Mouse (Mus musculus) C2C12 (cell line): ENCODE measurements around the gene C2cd4c. TPM values are rescaled to one million over a fixed set of nuclear protein-coding genes. Genes with fewer than 3 reads are reported as not detected.

Experiments used
- H3K27me3 ChIP-seq: one replicate; pipeline ENCODE4 v1.6.1; 2011; ENCODE audit not compliant: control insufficient read depth, insufficient read depth, insufficient read length
- H3K36me3 ChIP-seq: one replicate; pipeline ENCODE4 v1.6.1; 2011; ENCODE audit not compliant: control insufficient read depth, insufficient read depth
- H3K4me3 ChIP-seq: one replicate; pipeline ENCODE4 v1.5.1; 2011; ENCODE audit warnings: mild to moderate bottlenecking, control low read depth; ENCODE audit not compliant: poor library complexity, insufficient read depth, severe bottlenecking
- H3K79me2 ChIP-seq: one replicate; pipeline ENCODE4 v1.6.1; 2011; ENCODE audit not compliant: control insufficient read depth, insufficient read depth
- H3K79me3 ChIP-seq: one replicate; pipeline ENCODE4 v1.6.1; 2011; ENCODE audit warnings: low read depth, control low read depth
- H3ac ChIP-seq: one replicate; pipeline ENCODE3; 2011; ENCODE audit warnings: low read depth; ENCODE audit not compliant: control insufficient read depth, insufficient read length
- CEBPB ChIP-seq: IDR thresholded peaks from one replicate; pipeline ENCODE4 v1.6.1; 2011; ENCODE audit warnings: low read depth, mild to moderate bottlenecking, control low read depth, moderate library complexity
- CTCF ChIP-seq: IDR thresholded peaks from one replicate; pipeline ENCODE4 v1.5.1; 2011; ENCODE audit not compliant: control insufficient read depth, insufficient read depth, insufficient read length
- FOSL1 ChIP-seq: IDR thresholded peaks from one replicate; pipeline ENCODE4 v1.8.0; 2011; ENCODE audit warnings: mild to moderate bottlenecking, low read length; ENCODE audit not compliant: poor library complexity, insufficient read depth, severe bottlenecking
- MAX ChIP-seq: IDR thresholded peaks from one replicate; pipeline ENCODE4 v1.6.1; 2011; ENCODE audit warnings: mild to moderate bottlenecking, control low read depth
- MYOD1 ChIP-seq: IDR thresholded peaks from one replicate; pipeline ENCODE4 v1.6.1; 2011; ENCODE audit warnings: low read depth; ENCODE audit not compliant: control insufficient read depth, insufficient read length
- MYOG ChIP-seq: IDR thresholded peaks from one replicate; pipeline ENCODE4 v1.6.1; 2011; ENCODE audit not compliant: control insufficient read depth, insufficient read length; ENCODE audit errors: extremely low read depth
- USF1 ChIP-seq: IDR thresholded peaks from one replicate; pipeline ENCODE4 v1.6.1; 2011; ENCODE audit warnings: low read depth, mild to moderate bottlenecking, control low read depth, moderate library complexity
- polyA plus RNA-seq: library from polyadenylated mRNA; unstranded; fragments of >200 nt; fragmentation: generic; extraction: Trizol; gene quantifications from one replicate; pipeline ENCODE4 v1.2.1, GENCODE M21; 2012; ENCODE audit warnings: missing spikeins

Gene C2cd4c
- polyA plus RNA-seq, 1 experiment = 0.07 TPM

- TF ChIP-seq USF1 = no peak
- TF ChIP-seq MYOG = no peak
- Histone ChIP-seq H3ac (no peak overlapping the region), H3K27me3 (peaks cover 56% of the 10 kb centered on the region), H3K79me3 (no peaks in the 10 kb centered on the region), H3K4me3 (no peak overlapping the region), H3K36me3 (no peaks in the 10 kb centered on the region), H3K79me2 (no peaks in the 10 kb centered on the region)
Measured at GRCm38 (mm10) chr10:79609276-79609675, 4.5 kb downstream of the C2cd4c start.

GRCm38 (mm10) chr10:79607892-79608291 lies 5.9 kb downstream of the C2cd4c start:
- TF ChIP-seq CEBPB (no peak), MAX (no peak), MYOD1 (no peak), MYOG (no peak), FOSL1 (no peak), USF1 (no peak), CTCF (no peak)
- H3ac ChIP-seq = no peak overlapping the region
- H3K36me3 ChIP-seq = no peaks in the 10 kb centered on the region
- H3K27me3 ChIP-seq = peaks cover 46% of the 10 kb centered on the region
- no peaks in the 10 kb centered on the region for H3K79me3 ChIP-seq
- no peak overlapping the region for H3K4me3 ChIP-seq
- H3K79me2 ChIP-seq = no peaks in the 10 kb centered on the region

- H3ac ChIP-seq = no peak overlapping the region
- peaks cover 34% of the 10 kb centered on the region for H3K27me3 ChIP-seq
- TF ChIP-seq CTCF (no peak), FOSL1 (no peak), MAX (no peak), MYOG (no peak), CEBPB (no peak), USF1 (no peak), MYOD1 (no peak)
- no peak overlapping the region for H3K4me3 ChIP-seq
- no peaks in the 10 kb centered on the region for H3K79me3 ChIP-seq
- no peaks in the 10 kb centered on the region for H3K79me2 ChIP-seq
- H3K36me3 ChIP-seq = no peaks in the 10 kb centered on the region
Measured at GRCm38 (mm10) chr10:79606537-79606936, 7.3 kb downstream of the C2cd4c start.

- Histone ChIP-seq H3K79me3 (no peaks in the 10 kb centered on the region), H3K27me3 (peaks cover 55% of the 10 kb centered on the region), H3ac (no peak overlapping the region), H3K4me3 (no peak overlapping the region), H3K36me3 (no peaks in the 10 kb centered on the region), H3K79me2 (no peaks in the 10 kb centered on the region)
- TF ChIP-seq USF1 = no peak
- no peak for TF ChIP-seq CTCF
- TF ChIP-seq CEBPB = no peak
Measured at GRCm38 (mm10) chr10:79597936-79598230, 15.9 kb downstream of the C2cd4c start.

GRCm38 (mm10) chr10:79597051-79597935 lies 16.5 kb downstream of the C2cd4c start:
- Histone ChIP-seq H3K4me3 (no peak overlapping the region), H3K79me2 (no peaks in the 10 kb centered on the region), H3ac (no peak overlapping the region), H3K36me3 (no peaks in the 10 kb centered on the region), H3K79me3 (no peaks in the 10 kb centered on the region), H3K27me3 (peaks cover 55% of the 10 kb centered on the region)
- no peak for TF ChIP-seq MYOG
- TF ChIP-seq CTCF = no peak

- H3K36me3 ChIP-seq = no peaks in the 10 kb centered on the region
- no peaks in the 10 kb centered on the region for H3K79me3 ChIP-seq
- no peak overlapping the region for H3K4me3 ChIP-seq
- H3K27me3 ChIP-seq = peaks cover 50% of the 10 kb centered on the region
- no peak for TF ChIP-seq MYOD1
- TF ChIP-seq MYOG = no peak
- no peak for TF ChIP-seq FOSL1
- no peak for TF ChIP-seq CEBPB
- no peak for TF ChIP-seq MAX
- no peak for TF ChIP-seq USF1
- no peak for TF ChIP-seq CTCF
- H3ac ChIP-seq = no peak overlapping the region
- H3K79me2 ChIP-seq = no peaks in the 10 kb centered on the region
Measured at GRCm38 (mm10) chr10:79595590-79595929, 18.3 kb downstream of the C2cd4c start.
